Mouse (Mus musculus): ENCODE data around the gene Ube2c. TPM values are rescaled to one million over a fixed set of nuclear protein-coding genes. Genes with fewer than 3 reads are reported as not detected.
"Not testable (repeated sequence)": the region's sequence is repeated elsewhere in the genome, so short reads cannot be mapped to it uniquely, and the experiment has no call there.

Gene Ube2c
- total and polyA plus RNA-seq, 3 experiments, result 177 to 365 (median 257) TPM

GRCm38 (mm10) chr2:164798554-164798953 is 28.9 kb downstream of the Ube2c start:
- H3K27me3 ChIP-seq (ENCODE audit: control insufficient read depth in 1 of 2, insufficient read depth in 2 of 2, low read length in 2 of 2); H3K4me3 ChIP-seq (ENCODE audit: control insufficient read depth in 1 of 2, insufficient read depth in 1 of 2, low read depth in 2 of 2, low read length in 2 of 2): not testable (repeated sequence)
- peak; percentile 58 for DNase-seq (ENCODE audit: low read depth, low spot score)

GRCm38 (mm10) chr2:164800252-164801004 is 30.7 kb downstream of the Ube2c start:
- Histone ChIP-seq H3K9ac (ENCODE audit: control insufficient read depth, low read depth, low read length, poor library complexity, severe bottlenecking) (no peak overlapping the region), H3K4me1 (ENCODE audit: control insufficient read depth in 1 of 2, insufficient read depth in 2 of 2, low read length in 2 of 2) (peaks cover 7 to 10% of the 10 kb centered on the region in 2 experiments; a peak in 3 of 4 replicates), H3K27ac (ENCODE audit: control insufficient read depth, low read depth, low read length) (no peak overlapping the region), H3K79me2 (ENCODE audit: control insufficient read depth, insufficient read depth, low read length, poor library complexity) (peaks cover 26% of the 10 kb centered on the region), H3K36me3 (ENCODE audit: control insufficient read depth in 1 of 2, insufficient read depth in 2 of 2, low read length in 2 of 2) (peaks cover 0 to 11% of the 10 kb centered on the region in 2 experiments; a peak in 3 of 4 replicates), H3K9me3 (replicated peaks; ENCODE audit: insufficient read depth, low read length) (no peaks in the 10 kb centered on the region), H3K4me3 (ENCODE audit: control insufficient read depth in 1 of 2, insufficient read depth in 1 of 2, low read depth in 2 of 2, low read length in 2 of 2) (no peak overlapping the region), H3K27me3 (ENCODE audit: control insufficient read depth in 1 of 2, insufficient read depth in 2 of 2, low read length in 2 of 2) (no peaks in the 10 kb centered on the region)
- no peak for DNase-seq (ENCODE audit: low read depth, low spot score)
- TF ChIP-seq ELF1 (IDR thresholded peaks at IDR 0.05; ENCODE audit: low read depth, low read length) (no peak), USF2 (IDR thresholded peaks at IDR 0.05; ENCODE audit: borderline replicate concordance in 1 of 2, insufficient read depth in 1 of 2, low read depth in 1 of 2, low read length in 2 of 2) (no peak), MEF2A (IDR thresholded peaks at IDR 0.05; ENCODE audit: extremely low read depth, insufficient replicate concordance, low read depth, low read length, poor library complexity, severe bottlenecking) (no peak), HCFC1 (IDR thresholded peaks at IDR 0.05; ENCODE audit: low read depth, low read length) (no peak), CHD2 (IDR thresholded peaks at IDR 0.05; ENCODE audit: low read length) (no peak), UBTF (IDR thresholded peaks at IDR 0.05; ENCODE audit: borderline replicate concordance, insufficient read depth, low read depth, low read length) (no peak), MAX (IDR thresholded peaks at IDR 0.05; ENCODE audit: low read length) (no peak), SMC3 (IDR thresholded peaks at IDR 0.05; ENCODE audit: low read depth, low read length) (no peak)

More at GRCm38 (mm10) chr2:164798554-164798953, 28.9 kb downstream of the Ube2c start:
- not testable (repeated sequence) for H3K9ac ChIP-seq (ENCODE audit: control insufficient read depth, low read depth, low read length, poor library complexity, severe bottlenecking); H3K27ac ChIP-seq (ENCODE audit: control insufficient read depth, low read depth, low read length); H3K9me3 ChIP-seq (replicated peaks; ENCODE audit: insufficient read depth, low read length); H3K4me1 ChIP-seq (ENCODE audit: control insufficient read depth in 1 of 2, insufficient read depth in 2 of 2, low read length in 2 of 2)
- peaks cover 0 to 15% of the 10 kb centered on the region in 2 experiments; a peak in 3 of 4 replicates for H3K36me3 ChIP-seq (ENCODE audit: control insufficient read depth in 1 of 2, insufficient read depth in 2 of 2, low read length in 2 of 2)
- H3K79me2 ChIP-seq (ENCODE audit: control insufficient read depth, insufficient read depth, low read length, poor library complexity), result peaks cover 15% of the 10 kb centered on the region
- TF ChIP-seq CTCF (IDR thresholded peaks at IDR 0.05 in 2 of 3, conservative IDR thresholded peaks at IDR 0.05 in 1 of 3; ENCODE audit: control insufficient read depth in 1 of 3, insufficient read depth in 1 of 3, low read depth in 2 of 3, low read length in 3 of 3, poor library complexity in 1 of 3, severe bottlenecking in 1 of 3) (peak; percentile 12 to 44 (median 22); a peak in 3 of 6 replicates), RAD21 (IDR thresholded peaks at IDR 0.05; ENCODE audit: low read depth, low read length) (peak; percentile 6), TBP (IDR thresholded peaks at IDR 0.05; ENCODE audit: low read depth, low read length) (0 out of 2 replicates have a peak, but pooled peaks have one; percentile 22), MYC (IDR thresholded peaks at IDR 0.05; ENCODE audit: low read depth, low read length) (peak; percentile 79)

Measured in MEL (cell line).